Mouse (Mus musculus): ENCODE measurements around the gene Harbi1. TPM values are rescaled to one million over a fixed set of nuclear protein-coding genes. Genes with fewer than 3 reads are reported as not detected.

Harbi1 gene
- polyA plus RNA-seq, 1 experiment = 2.1 TPM

- TF ChIP-seq CTCF (IDR thresholded peaks at IDR 0.05; ENCODE audit: extremely low read depth, insufficient read depth, insufficient read length, insufficient replicate concordance) (no peak), POLR2A (IDR thresholded peaks at IDR 0.05; ENCODE audit: low read depth, low read length) (no peak)
- Histone ChIP-seq H3K36me3 (ENCODE audit: control insufficient read depth, insufficient read depth, low read length) (no peaks in the 10 kb centered on the region), H3K27ac (ENCODE audit: insufficient read depth, low read length) (no peak overlapping the region), H3K27me3 (ENCODE audit: control insufficient read depth, insufficient read depth, low read length) (no peaks in the 10 kb centered on the region; the same call in 1 of the 2 replicates), H3K4me3 (ENCODE audit: extremely low read depth, insufficient read depth, insufficient read length) (no peak overlapping the region), H3K4me1 (ENCODE audit: control insufficient read depth, insufficient read depth, insufficient read length) (no peaks in the 10 kb centered on the region)
- no peak for DNase-seq (ENCODE audit: low read depth in 1 of 2, low spot score in 2 of 2)
- WGBS = 73% methylated on average over 3 of the region's 3 CpGs
Observed at GRCm38 (mm10) chr2:91727011-91727410, 16.4 kb downstream of the Harbi1 start.

DNA sequence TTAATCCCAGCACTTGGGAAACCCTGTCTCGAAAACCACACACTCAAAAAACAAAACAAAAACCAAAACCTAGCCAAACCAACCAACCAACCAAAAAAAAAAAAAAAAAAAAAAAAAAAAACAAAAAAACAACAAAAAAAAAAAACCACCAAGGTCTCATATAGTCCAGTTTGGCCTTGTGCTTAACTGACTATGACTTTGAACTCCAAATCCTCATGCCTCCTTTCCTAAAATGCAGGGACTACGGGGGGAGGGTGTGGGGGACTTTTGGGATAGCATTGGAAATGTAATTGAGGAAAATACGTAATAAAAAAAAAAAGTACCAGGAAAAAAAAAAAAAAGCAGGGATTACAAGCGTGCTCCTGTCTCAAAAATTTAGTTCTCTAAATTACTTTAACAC, 18.9 kb downstream of the Harbi1 start:
- Histone ChIP-seq H3K27ac (ENCODE audit: insufficient read depth, low read length) (no peak overlapping the region), H3K36me3 (ENCODE audit: control insufficient read depth, insufficient read depth, low read length) (no peaks in the 10 kb centered on the region), H3K27me3 (ENCODE audit: control insufficient read depth, insufficient read depth, low read length) (no peaks in the 10 kb centered on the region; the same call in 1 of the 2 replicates), H3K4me1 (ENCODE audit: control insufficient read depth, insufficient read depth, insufficient read length) (no peaks in the 10 kb centered on the region), H3K4me3 (ENCODE audit: extremely low read depth, insufficient read depth, insufficient read length) (no peak overlapping the region)
- 23% methylated on average over 4 of the region's 4 CpGs for WGBS
- TF ChIP-seq CTCF (IDR thresholded peaks at IDR 0.05; ENCODE audit: extremely low read depth, insufficient read depth, insufficient read length, insufficient replicate concordance) (no peak), POLR2A (IDR thresholded peaks at IDR 0.05; ENCODE audit: low read depth, low read length) (no peak)
- no peak for DNase-seq (ENCODE audit: low read depth in 1 of 2, low spot score in 2 of 2)

DNA sequence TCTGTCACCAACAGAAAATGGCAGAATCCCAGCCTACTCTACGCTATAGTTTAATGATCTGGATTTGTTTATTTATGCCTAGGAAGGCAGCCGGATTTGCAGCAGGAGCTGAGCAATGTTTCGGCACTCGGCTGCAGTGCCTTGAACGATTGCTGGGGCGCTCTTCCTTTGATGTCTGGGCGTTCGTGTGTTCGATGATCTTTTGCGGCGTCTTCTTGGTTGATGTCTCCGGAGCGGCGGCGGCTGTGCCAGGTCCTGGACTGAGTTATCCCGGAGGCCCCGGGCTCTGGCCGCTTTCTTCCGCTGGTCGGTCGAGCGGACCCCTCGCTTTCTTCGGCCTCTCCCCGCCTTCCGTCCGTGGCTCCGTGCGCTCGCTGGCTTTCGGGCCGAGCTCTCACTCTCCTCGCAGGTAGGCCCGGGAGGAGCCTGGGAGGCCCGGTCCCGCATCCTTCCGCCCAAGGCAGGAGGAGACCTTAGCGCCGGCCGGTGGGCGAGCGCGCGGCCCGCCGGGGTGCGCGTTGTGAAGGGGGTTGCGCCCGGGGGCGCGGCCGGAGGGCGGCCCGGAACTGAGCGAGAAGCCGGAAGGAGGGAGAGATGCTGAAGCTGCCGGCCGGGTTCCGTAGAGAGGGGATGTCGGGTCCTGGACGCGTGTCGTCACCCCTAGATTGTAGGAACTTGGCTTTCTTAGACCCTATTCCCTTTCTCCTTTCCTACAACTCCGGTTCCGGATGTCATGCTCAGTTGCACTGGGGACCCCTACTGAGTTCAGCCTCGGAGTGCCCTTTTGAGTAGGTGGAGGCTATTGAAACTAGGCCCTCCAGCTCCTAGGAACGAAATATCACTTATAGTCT, 19.5 kb downstream of the Harbi1 start, which contains the start of gene Ambra1:
Gene Ambra1 (plus strand): TSS at position 164 of the 851 bp plus-strand sequence.
- H3K36me3 ChIP-seq (ENCODE audit: control insufficient read depth, insufficient read depth, low read length) = no peaks in the 10 kb centered on the region
- peak within 1 kb of the TSS; percentile 98 for H3K4me3 ChIP-seq (ENCODE audit: extremely low read depth, insufficient read depth, insufficient read length)
- peak within 1 kb of the TSS; percentile 96 for H3K27ac ChIP-seq (ENCODE audit: insufficient read depth, low read length)
- TF ChIP-seq CTCF (IDR thresholded peaks at IDR 0.05; ENCODE audit: extremely low read depth, insufficient read depth, insufficient read length, insufficient replicate concordance) (no peak), POLR2A (IDR thresholded peaks at IDR 0.05; ENCODE audit: low read depth, low read length) (no peak; the same call in 1 of the 2 replicates)
- H3K4me1 ChIP-seq (ENCODE audit: control insufficient read depth, insufficient read depth, insufficient read length) = no peaks in the 10 kb centered on the region
- peak; percentile 70 for DNase-seq (ENCODE audit: low read depth in 1 of 2, low spot score in 2 of 2)
- under 1% methylated on average over 66 of the region's 68 CpGs for WGBS
- H3K27me3 ChIP-seq (ENCODE audit: control insufficient read depth, insufficient read depth, low read length) = no peaks in the 10 kb centered on the region; the same call in 1 of the 2 replicates

DNA sequence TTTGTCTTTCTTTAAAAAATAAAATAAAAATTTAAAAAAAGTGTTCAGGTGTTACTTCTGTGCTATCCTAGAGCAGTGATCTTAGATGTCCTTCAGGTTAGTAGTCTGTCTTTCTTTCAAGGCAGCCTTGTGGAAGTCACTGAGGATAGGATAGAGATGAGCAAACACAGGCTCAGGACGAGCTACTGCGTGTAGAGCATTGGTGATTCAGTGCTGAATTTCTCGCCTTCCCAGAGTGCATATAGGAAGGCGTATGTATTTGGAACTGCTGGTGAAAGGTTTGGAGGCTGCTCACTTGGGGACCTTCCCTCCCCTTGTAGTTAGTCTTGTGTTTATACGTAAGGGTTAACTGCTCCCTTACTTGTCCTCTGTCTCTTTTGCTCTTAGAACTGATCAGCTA, 24.6 kb downstream of the Harbi1 start:
- no peak for DNase-seq (ENCODE audit: low read depth in 1 of 2, low spot score in 2 of 2)
- H3K36me3 ChIP-seq (ENCODE audit: control insufficient read depth, insufficient read depth, low read length) = no peaks in the 10 kb centered on the region
- H3K4me3 ChIP-seq (ENCODE audit: extremely low read depth, insufficient read depth, insufficient read length) = no peak overlapping the region
- no peak overlapping the region for H3K27ac ChIP-seq (ENCODE audit: insufficient read depth, low read length)
- TF ChIP-seq POLR2A (IDR thresholded peaks at IDR 0.05; ENCODE audit: low read depth, low read length) (no peak), CTCF (IDR thresholded peaks at IDR 0.05; ENCODE audit: extremely low read depth, insufficient read depth, insufficient read length, insufficient replicate concordance) (no peak)
- no peaks in the 10 kb centered on the region for H3K4me1 ChIP-seq (ENCODE audit: control insufficient read depth, insufficient read depth, insufficient read length)
- no peaks in the 10 kb centered on the region for H3K27me3 ChIP-seq (ENCODE audit: control insufficient read depth, insufficient read depth, low read length)
- WGBS = 94% methylated on average over 5 of the region's 5 CpGs

GRCm38 (mm10) chr2:91739586-91739985, 28.9 kb downstream of the Harbi1 start:
- Histone ChIP-seq H3K27me3 (ENCODE audit: control insufficient read depth, insufficient read depth, low read length) (no peaks in the 10 kb centered on the region), H3K27ac (ENCODE audit: insufficient read depth, low read length) (no peak overlapping the region), H3K36me3 (ENCODE audit: control insufficient read depth, insufficient read depth, low read length) (no peaks in the 10 kb centered on the region), H3K4me3 (ENCODE audit: extremely low read depth, insufficient read depth, insufficient read length) (no peak overlapping the region), H3K4me1 (ENCODE audit: control insufficient read depth, insufficient read depth, insufficient read length) (no peaks in the 10 kb centered on the region)
- no peak for TF ChIP-seq POLR2A (IDR thresholded peaks at IDR 0.05; ENCODE audit: low read depth, low read length)
- TF ChIP-seq CTCF (IDR thresholded peaks at IDR 0.05; ENCODE audit: extremely low read depth, insufficient read depth, insufficient read length, insufficient replicate concordance) = no peak
- no peak for DNase-seq (ENCODE audit: low read depth in 1 of 2, low spot score in 2 of 2)
- 93% methylated on average over 1 of the region's 1 CpGs for WGBS

GRCm38 (mm10) chr2:91744686-91745085, 34.0 kb downstream of the Harbi1 start:
- Histone ChIP-seq H3K36me3 (ENCODE audit: control insufficient read depth, insufficient read depth, low read length) (no peaks in the 10 kb centered on the region), H3K4me1 (ENCODE audit: control insufficient read depth, insufficient read depth, insufficient read length) (no peaks in the 10 kb centered on the region), H3K27me3 (ENCODE audit: control insufficient read depth, insufficient read depth, low read length) (no peaks in the 10 kb centered on the region), H3K27ac (ENCODE audit: insufficient read depth, low read length) (no peak overlapping the region), H3K4me3 (ENCODE audit: extremely low read depth, insufficient read depth, insufficient read length) (no peak overlapping the region)
- WGBS = 94% methylated on average over 5 of the region's 5 CpGs
- no peak for DNase-seq (ENCODE audit: low read depth in 1 of 2, low spot score in 2 of 2)
- no peak for TF ChIP-seq CTCF (IDR thresholded peaks at IDR 0.05; ENCODE audit: extremely low read depth, insufficient read depth, insufficient read length, insufficient replicate concordance)
- no peak for TF ChIP-seq POLR2A (IDR thresholded peaks at IDR 0.05; ENCODE audit: low read depth, low read length)

- Histone ChIP-seq H3K36me3 (ENCODE audit: control insufficient read depth, insufficient read depth, low read length) (no peaks in the 10 kb centered on the region; the same call in 1 of the 2 replicates), H3K4me3 (ENCODE audit: extremely low read depth, insufficient read depth, insufficient read length) (no peak overlapping the region), H3K27ac (ENCODE audit: insufficient read depth, low read length) (no peak overlapping the region), H3K27me3 (ENCODE audit: control insufficient read depth, insufficient read depth, low read length) (no peaks in the 10 kb centered on the region), H3K4me1 (ENCODE audit: control insufficient read depth, insufficient read depth, insufficient read length) (no peaks in the 10 kb centered on the region; the same call in 1 of the 2 replicates)
- 64% methylated on average over 2 of the region's 2 CpGs for WGBS
- DNase-seq (ENCODE audit: low read depth in 1 of 2, low spot score in 2 of 2) = no peak
- TF ChIP-seq CTCF (IDR thresholded peaks at IDR 0.05; ENCODE audit: extremely low read depth, insufficient read depth, insufficient read length, insufficient replicate concordance) = no peak
- no peak for TF ChIP-seq POLR2A (IDR thresholded peaks at IDR 0.05; ENCODE audit: low read depth, low read length)
Observed at GRCm38 (mm10) chr2:91749811-91750261, 39.2 kb downstream of the Harbi1 start.

Other genes starting within 250 kb of the Harbi1 start
- gene Ckap5, start 184.1 kb upstream of the Harbi1 start, polyA plus RNA-seq (2012; rRNA removed) = 3.7 and 4.6 TPM in 2 replicates
- 0.30 and 0.36 TPM in 2 replicates for gene F2, start 74.4 kb upstream of the Harbi1 start, polyA plus RNA-seq (2012; rRNA removed)
- 13.3 and 17.4 TPM in 2 replicates for gene Zfp408, start 61.1 kb upstream of the Harbi1 start, polyA plus RNA-seq (2012; rRNA removed)
- 66.7 and 76.9 TPM in 2 replicates for gene Arhgap1, start 61.0 kb upstream of the Harbi1 start, polyA plus RNA-seq (2012; rRNA removed)
- 16.7 and 20.4 TPM in 2 replicates for gene Atg13, start 276 bp upstream of the Harbi1 start, polyA plus RNA-seq (2012; rRNA removed)
- 20.0 and 21.8 TPM in 2 replicates for gene Ambra1, start 19.3 kb downstream of the Harbi1 start, polyA plus RNA-seq (2012; rRNA removed)
- gene Chrm4, start 216.4 kb downstream of the Harbi1 start, polyA plus RNA-seq (2012; rRNA removed) = 0.39 and 0.45 TPM in 2 replicates
- 2.7 and 3.1 TPM in 2 replicates for gene Mdk, start 221.4 kb downstream of the Harbi1 start, polyA plus RNA-seq (2012; rRNA removed)
- gene Gm9821, start 234.9 kb downstream of the Harbi1 start, polyA plus RNA-seq (2012; rRNA removed) = not detected in 2 replicates